Mouse (Mus musculus) hindbrain, embryonic 16.5 days (tissue): ENCODE results near the gene Boll. TPM values are rescaled to one million over a fixed set of nuclear protein-coding genes. Genes with fewer than 3 reads are reported as not detected.
A peak's percentile ranks its signal among the peaks of the same experiment; 100 is the strongest.

Source experiments
- ATAC-seq: fragments of 200-750 bp; cut with Nextera tagmentation; 2 replicates; pipeline ENCODE4 v1.8.0; 2017; ENCODE audit warnings: moderate TSS enrichment, moderate library complexity
- H3K27ac ChIP-seq: fragments of 300-500 bp; sonication (generic); 2 replicates; pipeline ENCODE4 v1.5.1; 2014; ENCODE audit warnings: low read depth, mild to moderate bottlenecking, control low read depth, low read length, moderate library complexity
- H3K27me3 ChIP-seq: fragments of 300-500 bp; sonication (generic); replicated peaks from 2 replicates; pipeline ENCODE4 v1.6.1; 2014; ENCODE audit warnings: low read length; ENCODE audit not compliant: control insufficient read depth, insufficient read depth
- H3K36me3 ChIP-seq: fragments of 300-500 bp; sonication (generic); 2 replicates; pipeline ENCODE4 v1.6.1; 2014; ENCODE audit warnings: mild to moderate bottlenecking, low read length, moderate library complexity, mixed read lengths; ENCODE audit not compliant: control insufficient read depth, insufficient read depth
- H3K4me1 ChIP-seq: fragments of 300-500 bp; sonication (generic); 2 replicates; pipeline ENCODE4 v1.6.1; 2014; ENCODE audit warnings: low read depth, low read length; ENCODE audit not compliant: control insufficient read depth, insufficient read depth
- H3K4me2 ChIP-seq: fragments of 300-500 bp; sonication (generic); 2 replicates; pipeline ENCODE4 v1.6.1; 2014; ENCODE audit warnings: mild to moderate bottlenecking, low read length, control low read depth, moderate library complexity
- H3K4me3 ChIP-seq: fragments of 300-500 bp; sonication (generic); 2 replicates; pipeline ENCODE4 v1.5.1; 2014; ENCODE audit warnings: mild to moderate bottlenecking, low read length, control low read depth, moderate library complexity
- H3K9ac ChIP-seq: fragments of 300-500 bp; sonication (generic); 2 replicates; pipeline ENCODE4 v1.6.1; 2014; ENCODE audit warnings: low read depth, mild to moderate bottlenecking, control low read depth, low read length, moderate library complexity
- H3K9me3 ChIP-seq: fragments of 300-500 bp; sonication (generic); 2 replicates; pipeline ENCODE4 v1.6.1; 2014; ENCODE audit warnings: mild to moderate bottlenecking, low read length, moderate library complexity; ENCODE audit not compliant: control insufficient read depth
- WGBS: fragments of 180-500 bp; shearing (Covaris S2); extraction: QIAGEN DNeasy Blood & Tissue Kit; methylation state at CpG from one replicate; pipeline ENCODE4 v1.1.7; 2014; 5-methylcytosine and 5-hydroxymethylcytosine counted together
- polyA plus RNA-seq: library from polyadenylated mRNA; unstranded; fragments of >200 nt; fragmentation: Nextera tagmentation; extraction: Ambion mirVana; gene quantifications from 2 replicates; pipeline ENCODE4 v1.2.1, GENCODE M21; 2015

The Boll gene
- polyA plus RNA-seq, 1 experiment from 2014 or later, result not detected

- Histone ChIP-seq H3K4me3 (no peak overlapping the region), H3K9ac (no peak overlapping the region), H3K4me2 (no peak overlapping the region), H3K27ac (peak overlapping the region; percentile 27; the same call in 1 of the 2 replicates), H3K9me3 (no peaks in the 10 kb centered on the region), H3K27me3 (no peaks in the 10 kb centered on the region), H3K4me1 (no peaks in the 10 kb centered on the region; the same call in 1 of the 2 replicates), H3K36me3 (no peaks in the 10 kb centered on the region)
- WGBS, result 49% methylated on average over 18 of the region's 18 CpGs
- ATAC-seq, result peak; percentile 79
These were observed 161.2 kb downstream of the Boll start for GRCm38 (mm10) chr1:55201850-55202752.

GRCm38 (mm10) chr1:55198719-55199118 lies 164.6 kb downstream of the Boll start:
- WGBS, result 30% methylated on average over 3 of the region's 3 CpGs
- ATAC-seq, result no peak
- H3K9ac ChIP-seq, result no peak overlapping the region

More at GRCm38 (mm10) chr1:55198719-55199118, 164.6 kb downstream of the Boll start:
- H3K4me3 ChIP-seq, result no peak overlapping the region
- no peaks in the 10 kb centered on the region for H3K27me3 ChIP-seq
- H3K9me3 ChIP-seq, result no peaks in the 10 kb centered on the region
- H3K4me2 ChIP-seq, result no peak overlapping the region
- no peaks in the 10 kb centered on the region; the same call in 1 of the 2 replicates for H3K4me1 ChIP-seq
- no peaks in the 10 kb centered on the region for H3K36me3 ChIP-seq
- no peak overlapping the region for H3K27ac ChIP-seq

Other genes with a start within 250 kb of the Boll start
- gene Mob4, start 232.2 kb downstream of the Boll start, polyA plus RNA-seq, result 158 and 160 TPM in 2 replicates
- gene Rftn2, start 136.7 kb downstream of the Boll start, polyA plus RNA-seq, result 13.0 and 15.5 TPM in 2 replicates
- 3.5 and 3.7 TPM in 2 replicates for gene Mars2, start 126.3 kb downstream of the Boll start, polyA plus RNA-seq
- gene Plcl1, start 42.5 kb upstream of the Boll start, polyA plus RNA-seq, result 3.7 and 4.1 TPM in 2 replicates